Mouse (Mus musculus) naive thymus-derived CD4-positive, alpha-beta T cell, adult 2 months (primary cell): ENCODE measurements around the gene Sh2d3c.
A peak's percentile ranks its signal among the peaks of the same experiment; 100 is the strongest.

Source experiments
- DNase-seq: peaks from one replicate; pipeline ENCODE4 v3.0.0-alpha.2; 2011; ENCODE audit warnings: low read depth

Gene Sh2d3c

GRCm38 (mm10) chr2:32699680-32700079 lies 21.2 kb upstream of the Sh2d3c start:
- no peak for DNase-seq

- DNase-seq: no peak
Observed at GRCm38 (mm10) chr2:32700966-32701743, 19.7 kb upstream of the Sh2d3c start.

- no peak for DNase-seq
Observed at GRCm38 (mm10) chr2:32703046-32703445, 17.8 kb upstream of the Sh2d3c start.

- no peak for DNase-seq
Observed at GRCm38 (mm10) chr2:32704021-32704421, 16.8 kb upstream of the Sh2d3c start, which contains the start of gene Fpgs. Gene Fpgs, minus strand, starts transcription at chr2:32704145.

GRCm38 (mm10) chr2:32705018-32705417 lies 15.8 kb upstream of the Sh2d3c start:
- DNase-seq: no peak

- no peak for DNase-seq
Observed at GRCm38 (mm10) chr2:32706971-32707370, 13.9 kb upstream of the Sh2d3c start.

GRCm38 (mm10) chr2:32708643-32709042 lies 12.2 kb upstream of the Sh2d3c start:
- DNase-seq: peak; percentile 83

GRCm38 (mm10) chr2:32709521-32710137 lies 11.2 kb upstream of the Sh2d3c start:
- DNase-seq: no peak

- no peak for DNase-seq
Observed at GRCm38 (mm10) chr2:32710425-32710824, 10.4 kb upstream of the Sh2d3c start.

GRCm38 (mm10) chr2:32711301-32712056 lies 9.4 kb upstream of the Sh2d3c start:
- no peak for DNase-seq

GRCm38 (mm10) chr2:32712108-32712551 lies 8.7 kb upstream of the Sh2d3c start:
- DNase-seq: peak; percentile 72

GRCm38 (mm10) chr2:32712586-32712933 lies 8.3 kb upstream of the Sh2d3c start:
- peak; percentile 95 for DNase-seq

- DNase-seq: peak; percentile 97
Observed at GRCm38 (mm10) chr2:32712934-32713817, 7.7 kb upstream of the Sh2d3c start, which contains the start of gene Cdk9. Gene Cdk9, minus strand, starts transcription at chr2:32713076.

GRCm38 (mm10) chr2:32714117-32714986 lies 6.5 kb upstream of the Sh2d3c start:
- DNase-seq: no peak

GRCm38 (mm10) chr2:32714987-32715425 lies 5.8 kb upstream of the Sh2d3c start:
- DNase-seq: peak; percentile 75

GRCm38 (mm10) chr2:32718761-32719160 lies 2.1 kb upstream of the Sh2d3c start:
- no peak for DNase-seq

- no peak for DNase-seq
Observed at GRCm38 (mm10) chr2:32720053-32720452, 802 bp upstream of the Sh2d3c start.

- DNase-seq: peak; percentile 57
Observed at GRCm38 (mm10) chr2:32722046-32722445, 1.2 kb downstream of the Sh2d3c start.

- peak; percentile 46 for DNase-seq
Observed at GRCm38 (mm10) chr2:32722581-32722980, 1.7 kb downstream of the Sh2d3c start.

- DNase-seq: peak; percentile 52
Observed at GRCm38 (mm10) chr2:32724149-32724548, 3.3 kb downstream of the Sh2d3c start.
